Comparison of ENCODE assay signal across 8 mouse cellular contexts in the genomic region with DNA sequence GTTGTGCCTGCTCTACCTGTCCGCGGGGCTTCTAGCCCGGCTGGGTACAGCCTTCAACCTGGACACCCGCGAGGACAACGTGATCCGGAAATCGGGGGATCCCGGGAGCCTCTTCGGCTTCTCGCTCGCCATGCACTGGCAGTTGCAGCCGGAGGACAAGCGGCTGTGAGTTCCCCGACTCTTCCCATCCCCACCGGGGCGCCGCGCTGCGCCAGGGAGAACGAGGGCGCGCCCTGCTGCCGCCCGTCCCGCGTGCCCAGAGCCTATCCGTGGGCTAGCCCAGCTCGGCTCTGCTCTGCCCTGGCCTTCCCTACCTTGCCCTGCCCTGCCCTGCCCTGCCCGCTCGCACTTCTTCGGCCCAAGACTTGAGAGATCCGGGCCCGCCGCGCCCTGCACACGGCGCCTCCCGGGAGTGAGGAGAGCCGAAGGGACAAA. TPM values are rescaled to one million over a fixed set of nuclear protein-coding genes. Genes with fewer than 3 reads are reported as not detected.
DNase-seq lines count a peak whose midpoint lies in the region; ATAC-seq and TF ChIP-seq lines count a peak whose summit lies in the region.

No protein-coding gene starts in this region.

- peak overlapping the region; percentile 80 for H3K4me2 ChIP-seq in heart, postnatal 0 days (ENCODE audit: low read depth, low read length)
- H3K4me2 ChIP-seq in midbrain, embryonic 11.5 days = peak overlapping the region; percentile 98

- peak overlapping the region; percentile 72 for H3K9ac ChIP-seq in heart, postnatal 0 days (replicated peaks; ENCODE audit: low read depth, low read length)
- peak overlapping the region; percentile 86 for H3K9ac ChIP-seq in midbrain, embryonic 11.5 days (ENCODE audit: low read length)

- no peaks in the 10 kb centered on the region for H3K9me3 ChIP-seq in embryonic facial prominence, embryonic 10.5 days
- no peaks in the 10 kb centered on the region for H3K9me3 ChIP-seq in heart, postnatal 0 days (replicated peaks; ENCODE audit: control insufficient read depth, low read length)
- H3K9me3 ChIP-seq in midbrain, embryonic 11.5 days (ENCODE audit: control insufficient read depth, low read length) = no peaks in the 10 kb centered on the region

- H3K4me3 ChIP-seq in embryonic facial prominence, embryonic 10.5 days = peak overlapping the region; percentile 87
- peak overlapping the region; percentile 65 for H3K4me3 ChIP-seq in heart, postnatal 0 days (ENCODE audit: low read depth, low read length)
- peak overlapping the region; percentile 77 for H3K4me3 ChIP-seq in midbrain, embryonic 11.5 days (ENCODE audit: low read depth, low read length)
- peak overlapping the region; percentile 86 for H3K4me3 ChIP-seq in thymus, adult 2 months (ENCODE audit: control insufficient read depth, insufficient read depth, low read length)

- ATAC-seq in heart, postnatal 0 days (ENCODE audit: insufficient read depth, low read depth) = peak; percentile 72
- peak; percentile 83 for ATAC-seq in midbrain, embryonic 11.5 days (ENCODE audit: low FRiP score)

- no peak for TF ChIP-seq POLR2A in thymus, adult 2 months (IDR thresholded peaks at IDR 0.05; ENCODE audit: control insufficient read depth, extremely low read depth, insufficient read depth, low read length, poor library complexity)

- peaks cover 39% of the 10 kb centered on the region for H3K4me1 ChIP-seq in embryonic facial prominence, embryonic 10.5 days
- H3K4me1 ChIP-seq in heart, postnatal 0 days (ENCODE audit: control insufficient read depth, insufficient read depth) = peaks cover 14% of the 10 kb centered on the region
- H3K4me1 ChIP-seq in midbrain, embryonic 11.5 days (ENCODE audit: control insufficient read depth, insufficient read depth, low read length) = peaks cover 11% of the 10 kb centered on the region; the same call in 1 of the 2 replicates
- peaks cover 21% of the 10 kb centered on the region for H3K4me1 ChIP-seq in thymus, adult 2 months (replicated peaks; ENCODE audit: control insufficient read depth, insufficient read depth, low read length)

- peak overlapping the region; percentile 89 for H3K27ac ChIP-seq in embryonic facial prominence, embryonic 10.5 days (replicated peaks)
- H3K27ac ChIP-seq in heart, postnatal 0 days (ENCODE audit: low read depth) = peak overlapping the region; percentile 80
- H3K27ac ChIP-seq in midbrain, embryonic 11.5 days (ENCODE audit: low read depth, low read length) = no peak overlapping the region; the same call in 1 of the 2 replicates
- H3K27ac ChIP-seq in thymus, adult 2 months (ENCODE audit: control insufficient read depth, insufficient read depth, low read length) = peak overlapping the region; percentile 20

- TF ChIP-seq CTCF in heart, postnatal 0 days (IDR thresholded peaks at IDR 0.05; ENCODE audit: low read depth) = no peak
- TF ChIP-seq CTCF in thymus, adult 2 months (IDR thresholded peaks at IDR 0.05; ENCODE audit: borderline replicate concordance, control insufficient read depth, extremely low read depth, insufficient read depth, low read length, poor library complexity) = no peak

- peak; percentile 62 to 71 for DNase-seq in heart, adult 18-20 months
- no peak for DNase-seq in heart, adult 9 months (ENCODE audit: low spot score in 2 of 2)
- peak; percentile 48 for DNase-seq in T-cell, adult 2 months (ENCODE audit: low spot score)
- no peak for DNase-seq in embryonic facial prominence, embryonic 10.5 days (ENCODE audit: low spot score)
- no peak for DNase-seq in heart, postnatal 0 days (ENCODE audit: low spot score)
- DNase-seq in layer of hippocampus, postnatal 36 days = peak; percentile 35 to 50
- DNase-seq in midbrain, embryonic 11.5 days (ENCODE audit: low spot score, missing footprints) = peak; percentile 97
- DNase-seq in thymus, adult 2 months = peak; percentile 67

- peaks cover 25% of the 10 kb centered on the region for H3K27me3 ChIP-seq in embryonic facial prominence, embryonic 10.5 days (replicated peaks; ENCODE audit: low read depth, poor library complexity, severe bottlenecking)
- no peaks in the 10 kb centered on the region for H3K27me3 ChIP-seq in heart, postnatal 0 days (ENCODE audit: control insufficient read depth, insufficient read depth, low read length)
- H3K27me3 ChIP-seq in midbrain, embryonic 11.5 days (ENCODE audit: control insufficient read depth, insufficient read depth, low read length) = no peaks in the 10 kb centered on the region; the same call in 1 of the 2 replicates
- H3K27me3 ChIP-seq in thymus, adult 2 months (ENCODE audit: control insufficient read depth, insufficient read depth, low read length) = no peaks in the 10 kb centered on the region

- WGBS in embryonic facial prominence, embryonic 10.5 days = under 1% methylated on average over 40 of the region's 40 CpGs
- WGBS in heart, postnatal 0 days = 0% methylated on average over 39 of the region's 40 CpGs
- 0% methylated on average over 37 of the region's 40 CpGs for WGBS in midbrain, embryonic 11.5 days
- WGBS in thymus, adult 2 months = under 1% methylated on average over 40 of the region's 40 CpGs

- H3K36me3 ChIP-seq in embryonic facial prominence, embryonic 10.5 days (replicated peaks) = peaks cover 4% of the 10 kb centered on the region
- no peaks in the 10 kb centered on the region for H3K36me3 ChIP-seq in heart, postnatal 0 days (replicated peaks; ENCODE audit: control insufficient read depth, insufficient read depth, low read length)
- no peaks in the 10 kb centered on the region for H3K36me3 ChIP-seq in midbrain, embryonic 11.5 days (ENCODE audit: control insufficient read depth, insufficient read depth, low read length)
- H3K36me3 ChIP-seq in thymus, adult 2 months (ENCODE audit: control insufficient read depth, insufficient read depth, low read length) = no peaks in the 10 kb centered on the region

- TF ChIP-seq EP300 in heart, postnatal 0 days (IDR thresholded peaks at IDR 0.05; ENCODE audit: low read depth) = no peak

RNA-seq across cellular contexts. Expression of gene Itga6, which starts 41.8 kb away (rescaled TPM):
- 10 to 100 TPM; 51.5 to 62.3 TPM for total RNA-seq in heart, adult 18-20 months (2021)
- 30.7 and 31.6 TPM in 2 replicates for polyA plus RNA-seq in embryonic facial prominence, embryonic 10.5 days (2016; fragmentation: Nextera tagmentation; extraction: Ambion mirVana)
- 69.2 and 101 TPM in 2 replicates for total RNA-seq in heart, postnatal 0 days (2014; rRNA removed; ENCODE audit: low replicate concordance)
- polyA plus RNA-seq in heart, postnatal 0 days (2015; fragmentation: Nextera tagmentation; extraction: Ambion mirVana) = 29.6 and 33.8 TPM in 2 replicates
- total RNA-seq in layer of hippocampus, postnatal 36 days (2021) = 10 to 100 TPM; 28.2 to 30.5 TPM
- 28.5 and 28.7 TPM in 2 replicates for polyA plus RNA-seq in midbrain, embryonic 11.5 days (2014; fragmentation: Nextera tagmentation; extraction: Ambion mirVana)
- 38.2 and 38.8 TPM in 2 replicates for polyA plus RNA-seq in thymus, adult 2 months (2012; rRNA removed)

Comparison
In these comparisons a context has a peak if more than half of its experiments do, and no peak if none do; other contexts are left out.
1. DNase-seq: peak in heart, adult 18-20 months (2 of 2), T-cell, adult 2 months (single experiment), layer of hippocampus, postnatal 36 days (2 of 2), midbrain, embryonic 11.5 days (single experiment) and thymus, adult 2 months (single experiment); none in heart, adult 9 months (0 of 2), embryonic facial prominence, embryonic 10.5 days (single experiment) and heart, postnatal 0 days (single experiment).
2. Peak in every context shown above with its lines, with median percentiles within 50 percentile points of each other: H3K4me3 ChIP-seq.